Mouse (Mus musculus) C2C12 (cell line): ENCODE data around the gene Acd.

Source experiments
- CEBPB ChIP-seq: IDR thresholded peaks from one replicate; pipeline ENCODE4 v1.6.1; 2011; ENCODE audit warnings: low read depth, mild to moderate bottlenecking, control low read depth, moderate library complexity
- CTCF ChIP-seq: IDR thresholded peaks from one replicate; pipeline ENCODE4 v1.5.1; 2011; ENCODE audit not compliant: control insufficient read depth, insufficient read depth, insufficient read length
- FOSL1 ChIP-seq: IDR thresholded peaks from one replicate; pipeline ENCODE4 v1.8.0; 2011; ENCODE audit warnings: mild to moderate bottlenecking, low read length; ENCODE audit not compliant: poor library complexity, insufficient read depth, severe bottlenecking
- MAX ChIP-seq: IDR thresholded peaks from one replicate; pipeline ENCODE4 v1.6.1; 2011; ENCODE audit warnings: mild to moderate bottlenecking, control low read depth
- MYOD1 ChIP-seq: IDR thresholded peaks from one replicate; pipeline ENCODE4 v1.6.1; 2011; ENCODE audit warnings: low read depth; ENCODE audit not compliant: control insufficient read depth, insufficient read length
- MYOG ChIP-seq: IDR thresholded peaks from one replicate; pipeline ENCODE4 v1.6.1; 2011; ENCODE audit not compliant: control insufficient read depth, insufficient read length; ENCODE audit errors: extremely low read depth

DNA sequence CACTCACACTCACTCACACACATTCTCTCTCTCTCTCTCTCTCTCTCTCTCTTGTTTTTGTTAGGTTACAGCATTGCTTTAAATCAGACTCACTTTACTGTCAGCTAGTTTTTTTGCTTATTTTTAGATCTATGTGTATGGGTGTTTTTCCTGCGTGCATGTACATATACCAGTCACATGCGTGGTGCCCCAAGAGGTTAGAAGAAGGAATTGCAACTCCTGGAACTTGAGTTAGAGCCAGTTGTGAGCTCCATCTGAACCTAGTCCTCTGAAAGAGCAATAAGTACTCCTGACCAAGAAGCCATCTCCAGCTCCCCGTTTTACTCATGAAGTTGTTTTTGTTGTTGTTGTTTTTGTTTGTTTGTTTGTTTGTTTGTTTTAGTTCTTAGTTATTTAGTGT, 39.7 kb downstream of the Acd start:
- TF ChIP-seq CTCF, result no peak
- no peak for TF ChIP-seq MYOG
- TF ChIP-seq FOSL1, result no peak
- TF ChIP-seq MAX, result no peak
- no peak for TF ChIP-seq MYOD1
- no peak for TF ChIP-seq CEBPB
